Mouse (Mus musculus) small intestine, adult 2 months (tissue): Measurements from ENCODE around the gene Spata32.

Experiments
- CTCF ChIP-seq: fragments of 200-500 bp; IDR thresholded peaks from 2 replicates; pipeline ENCODE4 v1.5.1; 2012; ENCODE audit warnings: low read depth, mild to moderate bottlenecking, control low read depth, inconsistent platforms, low read length, moderate library complexity, mixed read lengths; ENCODE audit not compliant: insufficient replicate concordance, insufficient read length; ENCODE audit errors: extremely low read depth
- POLR2A ChIP-seq: fragments of 200-500 bp; IDR thresholded peaks from 2 replicates; pipeline ENCODE4 v1.6.1; 2012; ENCODE audit warnings: low read depth, mild to moderate bottlenecking, control low read depth, inconsistent platforms, low read length, moderate library complexity

GRCm38 (mm10) chr11:103210291-103210690 is 7.9 kb downstream of the Spata32 start:
- TF ChIP-seq CTCF: no peak
- no peak for TF ChIP-seq POLR2A
